Mouse (Mus musculus): Measurements from ENCODE around the gene Dhx15. TPM values are rescaled to one million over a fixed set of nuclear protein-coding genes. Genes with fewer than 3 reads are reported as not detected.

The Dhx15 gene
- polyA plus RNA-seq, 1 experiment from 2014 or later = 147 TPM

DNA sequence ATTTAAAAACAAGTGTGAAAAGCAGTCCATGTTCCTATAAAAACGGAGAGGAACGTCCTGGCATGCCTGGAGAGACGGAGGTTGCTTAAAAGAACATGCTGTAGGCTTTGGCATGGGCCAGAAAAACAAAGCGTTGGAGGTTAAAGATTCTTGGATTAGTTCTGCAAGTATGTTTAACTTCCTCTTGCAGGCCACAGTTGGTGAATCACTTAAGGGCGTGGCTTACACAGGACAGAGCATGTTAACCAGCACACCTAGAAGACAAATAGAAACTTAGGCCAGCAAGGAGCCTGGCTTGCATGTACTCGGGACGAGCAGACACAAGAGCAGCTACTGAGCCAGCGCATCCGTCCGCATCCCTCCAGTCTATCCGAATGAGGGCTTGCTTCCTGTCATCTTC, 52.2 kb downstream of the Dhx15 start:
- no peak overlapping the region for H3K4me2 ChIP-seq
- H3K4me3 ChIP-seq = no peak overlapping the region
- peaks cover 9% of the 10 kb centered on the region; the same call in 1 of the 2 replicates for H3K4me1 ChIP-seq (replicated peaks)
- peaks cover 23% of the 10 kb centered on the region for H3K36me3 ChIP-seq
- no peaks in the 10 kb centered on the region for H3K9me3 ChIP-seq
- H3K27ac ChIP-seq = no peak overlapping the region
- no peak overlapping the region for H3K9ac ChIP-seq
- 94% methylated on average over 11 of the region's 11 CpGs for WGBS
- no peaks in the 10 kb centered on the region for H3K27me3 ChIP-seq
- ATAC-seq (ENCODE audit: low FRiP score) = no peak

GRCm38 (mm10) chr5:52135460-52136141, 54.7 kb downstream of the Dhx15 start:
- no peak overlapping the region for H3K4me2 ChIP-seq
- peaks cover 3% of the 10 kb centered on the region; the same call in 1 of the 2 replicates for H3K4me1 ChIP-seq (replicated peaks)
- no peaks in the 10 kb centered on the region for H3K27me3 ChIP-seq
- no peak for ATAC-seq (ENCODE audit: low FRiP score)
- 85% methylated on average over 16 of the region's 16 CpGs for WGBS
- H3K9me3 ChIP-seq = no peaks in the 10 kb centered on the region
- H3K27ac ChIP-seq = no peak overlapping the region
- H3K9ac ChIP-seq = no peak overlapping the region
- H3K36me3 ChIP-seq = peaks cover 20% of the 10 kb centered on the region
- H3K4me3 ChIP-seq = no peak overlapping the region

DNA sequence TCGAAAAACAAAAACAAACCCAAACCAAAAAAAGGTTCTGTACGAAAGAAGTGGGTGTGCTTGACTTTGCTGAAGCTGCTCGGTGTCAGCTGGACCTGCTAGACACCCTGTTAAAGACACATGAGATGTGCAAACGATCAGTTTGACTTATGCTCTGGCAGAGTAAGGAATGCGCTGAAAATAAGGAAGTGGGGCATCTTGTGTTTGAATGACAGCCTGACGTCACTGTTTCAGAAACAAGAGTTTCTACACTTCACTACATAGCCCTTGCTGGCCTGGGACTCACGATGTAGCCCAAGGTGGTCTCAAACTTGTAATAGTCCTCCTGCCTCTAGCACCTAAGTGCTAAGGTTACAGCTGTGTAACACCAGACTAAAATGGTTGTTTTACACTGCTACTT, 57.5 kb downstream of the Dhx15 start:
- Histone ChIP-seq H3K4me3 (no peak overlapping the region), H3K36me3 (peaks cover 13% of the 10 kb centered on the region), H3K4me1 (replicated peaks) (no peaks in the 10 kb centered on the region), H3K27ac (no peak overlapping the region), H3K9ac (no peak overlapping the region), H3K27me3 (no peaks in the 10 kb centered on the region), H3K4me2 (no peak overlapping the region), H3K9me3 (no peaks in the 10 kb centered on the region)
- ATAC-seq (ENCODE audit: low FRiP score) = no peak
- 91% methylated on average over 7 of the region's 7 CpGs for WGBS

DNA sequence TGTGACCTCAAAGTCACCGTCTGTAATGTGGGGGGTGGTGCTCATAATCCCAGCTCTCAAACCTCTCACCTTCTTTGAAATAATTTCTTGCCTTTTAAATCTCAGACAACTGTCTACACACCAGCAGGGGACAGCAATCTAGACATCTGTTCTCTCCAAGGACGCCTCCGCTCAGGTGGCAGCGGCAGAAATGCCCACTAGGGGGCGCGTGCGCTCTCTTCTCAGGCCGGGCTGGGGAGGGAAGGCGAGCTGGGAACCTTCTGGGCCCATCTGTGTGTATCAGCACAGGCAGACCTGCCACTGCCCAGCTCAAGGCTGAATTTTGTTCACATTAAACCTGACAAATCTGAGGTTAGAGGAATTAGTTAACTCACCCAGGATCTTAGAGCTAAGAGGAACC, 58.2 kb downstream of the Dhx15 start:
- Histone ChIP-seq H3K4me2 (no peak overlapping the region), H3K4me3 (no peak overlapping the region), H3K36me3 (peaks cover 8% of the 10 kb centered on the region), H3K4me1 (replicated peaks) (no peaks in the 10 kb centered on the region), H3K9ac (no peak overlapping the region), H3K27me3 (no peaks in the 10 kb centered on the region), H3K27ac (no peak overlapping the region), H3K9me3 (no peaks in the 10 kb centered on the region)
- WGBS = 16% methylated on average over 9 of the region's 9 CpGs
- no peak for ATAC-seq (ENCODE audit: low FRiP score)

DNA sequence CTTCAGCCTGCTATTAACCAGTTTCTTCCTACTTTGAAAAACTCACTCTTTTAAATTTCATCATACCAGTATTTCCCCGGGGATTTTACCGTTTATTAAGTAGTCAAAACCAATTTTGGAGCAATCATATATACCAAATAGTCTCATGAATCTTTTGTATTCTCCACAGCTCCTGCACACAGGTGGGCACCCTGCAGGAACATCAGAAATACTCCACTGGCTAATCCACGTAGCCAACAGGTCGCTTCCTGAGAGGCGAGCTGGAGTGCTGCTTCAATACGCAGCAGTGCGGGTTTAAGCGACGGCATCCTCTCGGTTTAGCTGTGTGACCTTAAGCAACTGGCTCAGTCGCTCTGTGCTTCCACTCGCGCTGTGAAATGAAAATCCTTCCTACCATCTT, 58.9 kb downstream of the Dhx15 start:
- no peaks in the 10 kb centered on the region for H3K4me1 ChIP-seq (replicated peaks)
- H3K27me3 ChIP-seq = no peaks in the 10 kb centered on the region
- H3K36me3 ChIP-seq = peaks cover 8% of the 10 kb centered on the region
- ATAC-seq (ENCODE audit: low FRiP score) = no peak
- 94% methylated on average over 13 of the region's 13 CpGs for WGBS
- H3K4me3 ChIP-seq = no peak overlapping the region
- H3K9me3 ChIP-seq = no peaks in the 10 kb centered on the region
- H3K9ac ChIP-seq = no peak overlapping the region
- no peak overlapping the region for H3K27ac ChIP-seq
- no peak overlapping the region for H3K4me2 ChIP-seq

DNA sequence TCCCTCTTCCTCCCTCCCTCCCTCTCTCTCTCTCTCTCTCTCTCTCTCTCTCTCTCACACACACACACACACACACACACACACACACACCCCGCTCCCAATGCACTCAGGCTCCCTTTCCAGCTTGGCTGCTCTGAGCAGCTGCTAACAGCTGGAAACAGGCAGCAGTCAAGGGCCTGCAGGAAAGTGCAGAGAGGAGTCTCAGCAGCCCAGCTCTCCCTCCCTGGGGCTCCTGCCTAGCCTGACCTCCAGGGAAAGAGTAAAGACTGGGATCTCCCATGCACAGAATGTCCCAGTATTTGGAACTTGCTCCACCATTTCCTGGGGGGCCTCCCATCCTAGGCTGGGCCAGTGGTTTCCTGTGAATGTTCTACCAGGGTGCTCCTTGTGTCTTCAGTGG, 59.8 kb downstream of the Dhx15 start:
- Histone ChIP-seq H3K4me3 (no peak overlapping the region), H3K36me3 (peaks cover 8% of the 10 kb centered on the region), H3K27me3 (no peaks in the 10 kb centered on the region), H3K27ac (no peak overlapping the region), H3K9me3 (no peaks in the 10 kb centered on the region), H3K4me1 (replicated peaks) (no peaks in the 10 kb centered on the region), H3K4me2 (no peak overlapping the region), H3K9ac (no peak overlapping the region)
- ATAC-seq (ENCODE audit: low FRiP score) = no peak
- WGBS = 77% methylated on average over 1 of the region's 1 CpGs

GRCm38 (mm10) chr5:52126263-52126662, 64.1 kb downstream of the Dhx15 start:
- no peaks in the 10 kb centered on the region for H3K4me1 ChIP-seq (replicated peaks)
- H3K9ac ChIP-seq = no peak overlapping the region
- no peaks in the 10 kb centered on the region for H3K9me3 ChIP-seq
- WGBS = 60% methylated on average over 7 of the region's 7 CpGs
- no peaks in the 10 kb centered on the region for H3K27me3 ChIP-seq
- no peak for ATAC-seq (ENCODE audit: low FRiP score)
- H3K4me2 ChIP-seq = no peak overlapping the region
- H3K27ac ChIP-seq = no peak overlapping the region
- H3K36me3 ChIP-seq = no peaks in the 10 kb centered on the region
- H3K4me3 ChIP-seq = no peak overlapping the region

- Histone ChIP-seq H3K4me3 (no peak overlapping the region), H3K27me3 (no peaks in the 10 kb centered on the region), H3K36me3 (no peaks in the 10 kb centered on the region), H3K4me1 (replicated peaks) (no peaks in the 10 kb centered on the region), H3K9me3 (no peaks in the 10 kb centered on the region), H3K27ac (no peak overlapping the region), H3K9ac (no peak overlapping the region), H3K4me2 (no peak overlapping the region)
- 88% methylated on average over 8 of the region's 8 CpGs for WGBS
- ATAC-seq (ENCODE audit: low FRiP score) = no peak
Measured at GRCm38 (mm10) chr5:52125854-52126253, 64.5 kb downstream of the Dhx15 start.

GRCm38 (mm10) chr5:52122146-52122545, 68.2 kb downstream of the Dhx15 start:
- peaks cover 14% of the 10 kb centered on the region for H3K27me3 ChIP-seq
- WGBS = 87% methylated on average over 6 of the region's 6 CpGs
- H3K9ac ChIP-seq = no peak overlapping the region

DNA sequence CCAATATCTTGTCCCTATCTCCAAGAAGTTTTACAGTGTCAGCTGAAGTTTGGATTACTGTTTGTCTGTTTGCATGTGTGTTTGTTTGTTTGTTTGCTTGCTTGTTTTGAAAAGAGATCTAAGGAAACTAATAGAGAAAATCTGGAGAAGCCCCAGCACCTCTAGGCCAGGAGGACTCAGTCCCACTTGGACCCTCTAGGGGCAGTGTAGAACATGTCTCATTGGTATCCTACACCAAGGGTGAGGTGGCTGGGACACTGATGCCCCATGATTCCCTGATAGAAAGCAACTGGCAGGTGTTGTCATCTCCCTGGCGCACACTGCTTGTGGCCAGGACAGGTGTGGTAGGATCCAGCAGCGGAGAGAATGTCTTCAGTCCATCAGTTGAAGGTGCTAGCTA, 70.5 kb downstream of the Dhx15 start:
- Histone ChIP-seq H3K36me3 (no peaks in the 10 kb centered on the region), H3K9me3 (no peaks in the 10 kb centered on the region), H3K9ac (no peak overlapping the region), H3K4me2 (no peak overlapping the region), H3K27me3 (peaks cover 17% of the 10 kb centered on the region), H3K27ac (no peak overlapping the region), H3K4me1 (replicated peaks) (peaks cover 10% of the 10 kb centered on the region), H3K4me3 (no peak overlapping the region)
- 74% methylated on average over 2 of the region's 2 CpGs for WGBS
- ATAC-seq (ENCODE audit: low FRiP score) = no peak

More at GRCm38 (mm10) chr5:52122146-52122545, 68.2 kb downstream of the Dhx15 start:
- Histone ChIP-seq H3K9me3 (no peaks in the 10 kb centered on the region), H3K27ac (no peak overlapping the region), H3K36me3 (no peaks in the 10 kb centered on the region), H3K4me2 (no peak overlapping the region), H3K4me1 (replicated peaks) (no peaks in the 10 kb centered on the region), H3K4me3 (no peak overlapping the region)
- no peak for ATAC-seq (ENCODE audit: low FRiP score)

DNA sequence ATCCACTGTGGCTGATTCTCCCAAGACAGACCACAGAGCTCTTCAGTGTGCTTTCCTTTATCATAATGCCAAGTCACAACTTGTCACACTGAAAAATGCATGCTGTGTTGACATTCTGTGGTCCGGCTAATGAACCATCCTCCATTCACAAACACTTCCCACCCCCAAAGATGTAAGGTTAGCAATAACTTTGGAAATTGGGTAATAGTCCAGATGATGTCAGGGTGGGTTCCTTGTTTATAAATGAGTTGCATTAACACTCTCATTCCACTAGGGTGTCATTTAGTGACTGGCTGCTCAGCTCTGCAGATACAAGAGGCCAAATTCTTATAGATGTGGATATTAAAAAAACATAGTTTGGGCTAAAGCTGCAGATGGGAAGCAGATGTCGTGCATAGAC, 71.1 kb downstream of the Dhx15 start:
- Histone ChIP-seq H3K9ac (no peak overlapping the region), H3K4me1 (replicated peaks) (peaks cover 16% of the 10 kb centered on the region), H3K27me3 (peaks cover 22% of the 10 kb centered on the region), H3K4me3 (no peak overlapping the region), H3K36me3 (no peaks in the 10 kb centered on the region), H3K27ac (no peak overlapping the region), H3K4me2 (no peak overlapping the region), H3K9me3 (no peaks in the 10 kb centered on the region)
- WGBS = 82% methylated on average over 2 of the region's 2 CpGs
- ATAC-seq (ENCODE audit: low FRiP score) = no peak

DNA sequence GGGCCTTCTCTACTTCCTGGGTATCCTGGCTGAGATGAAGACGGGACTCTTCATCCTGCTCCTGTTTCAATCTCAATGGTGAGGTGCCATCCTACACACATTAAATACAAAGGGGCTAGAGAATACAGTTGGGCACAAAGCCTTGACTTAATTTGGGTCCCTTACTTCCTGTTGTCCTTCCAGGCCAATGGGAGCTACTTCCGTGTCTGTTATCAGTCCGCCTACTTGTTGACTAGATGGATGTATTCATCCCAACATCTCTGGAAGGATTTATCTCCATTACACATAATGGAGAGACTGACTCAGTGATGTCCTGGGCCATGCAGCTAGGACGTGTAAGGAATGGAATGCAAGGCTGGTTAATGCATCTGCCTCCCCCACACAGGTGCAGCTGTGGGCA, 72.5 kb downstream of the Dhx15 start:
- WGBS = 87% methylated on average over 4 of the region's 4 CpGs
- no peak for ATAC-seq (ENCODE audit: low FRiP score)

DNA sequence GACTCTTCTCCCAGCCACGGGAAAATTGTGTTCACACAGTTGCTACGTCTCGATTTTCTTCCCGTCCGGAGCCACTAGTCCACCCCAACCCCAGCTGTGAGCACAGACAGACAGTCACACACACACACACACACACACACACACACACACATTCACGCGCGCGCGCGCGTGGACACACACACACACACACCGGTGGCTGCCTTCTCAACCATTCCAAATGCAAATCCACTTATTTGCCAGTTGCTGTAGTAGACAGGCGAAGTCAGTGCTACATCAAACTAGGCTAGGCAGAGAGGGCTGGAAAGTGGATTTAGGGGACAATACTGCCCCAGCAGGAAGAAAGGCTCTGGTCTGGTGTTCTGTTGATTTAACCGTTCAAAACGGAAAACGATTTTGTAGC, 73.9 kb downstream of the Dhx15 start:
- no peaks in the 10 kb centered on the region for H3K36me3 ChIP-seq
- H3K27ac ChIP-seq = peak overlapping the region; percentile 83; the same call in 1 of the 2 replicates
- H3K9ac ChIP-seq = peak overlapping the region; percentile 78; the same call in 1 of the 2 replicates
- peaks cover 38% of the 10 kb centered on the region for H3K4me1 ChIP-seq (replicated peaks)
- peak overlapping the region; percentile 100 for H3K4me2 ChIP-seq
- peak; percentile 5 for ATAC-seq (ENCODE audit: low FRiP score)
- H3K4me3 ChIP-seq = peak overlapping the region; percentile 67
- H3K27me3 ChIP-seq = peaks cover 46% of the 10 kb centered on the region
- 3% methylated on average over 17 of the region's 17 CpGs for WGBS
- H3K9me3 ChIP-seq = no peaks in the 10 kb centered on the region

More for the DNA sequence above, 72.5 kb downstream of the Dhx15 start:
- Histone ChIP-seq H3K4me3 (no peak overlapping the region), H3K4me1 (replicated peaks) (peaks cover 28% of the 10 kb centered on the region), H3K27me3 (peaks cover 32% of the 10 kb centered on the region), H3K9me3 (no peaks in the 10 kb centered on the region), H3K27ac (no peak overlapping the region), H3K9ac (no peak overlapping the region), H3K4me2 (no peak overlapping the region), H3K36me3 (no peaks in the 10 kb centered on the region)

Data from hindbrain, embryonic 13.5 days (tissue).